Mouse (Mus musculus) kidney, postnatal 4 days (tissue): ENCODE data around the gene Olfr1097.

Source experiments
- DNase-seq, 2 experiments: peaks; one replicate each; pipeline ENCODE4 v3.0.0; 2021; ENCODE audit warnings: mixed read lengths in 2 of 2

Gene Olfr1097

GRCm38 (mm10) chr2:86892116-86892515 is at the start of gene Olfr1097:
Gene Olfr1097, minus strand, starts transcription at chr2:86892216.
- no peak for DNase-seq

- no peak for DNase-seq
Measured at GRCm38 (mm10) chr2:86926557-86926956, 34.5 kb upstream of the Olfr1097 start.

GRCm38 (mm10) chr2:86924445-86924844 is 32.4 kb upstream of the Olfr1097 start, which contains the start of gene Olfr1098:
Gene Olfr1098, minus strand, starts transcription at chr2:86924545.
- no peak for DNase-seq

GRCm38 (mm10) chr2:86905647-86906046 is 13.6 kb upstream of the Olfr1097 start:
- no peak for DNase-seq

GRCm38 (mm10) chr2:86874702-86875101 is 17.3 kb downstream of the Olfr1097 start, which contains the start of gene Gm13723:
Gene Gm13723, minus strand, starts transcription at chr2:86874802.
- no peak for DNase-seq

GRCm38 (mm10) chr2:86851596-86851995 is 40.4 kb downstream of the Olfr1097 start, which contains the start of gene Olfr1095:
Gene Olfr1095, minus strand, starts transcription at chr2:86851696.
- no peak for DNase-seq
